Mouse (Mus musculus): ENCODE data around the gene Tspan14. TPM values are rescaled to one million over a fixed set of nuclear protein-coding genes. Genes with fewer than 3 reads are reported as not detected.

Gene Tspan14
- total RNA-seq (2023) = 10 to 100 TPM; 53.6 to 74.1 TPM

GRCm38 (mm10) chr14:40966392-40966861 is at the start of gene Tspan14:
Gene Tspan14, minus strand, starts transcription at chr14:40966807.

DNA sequence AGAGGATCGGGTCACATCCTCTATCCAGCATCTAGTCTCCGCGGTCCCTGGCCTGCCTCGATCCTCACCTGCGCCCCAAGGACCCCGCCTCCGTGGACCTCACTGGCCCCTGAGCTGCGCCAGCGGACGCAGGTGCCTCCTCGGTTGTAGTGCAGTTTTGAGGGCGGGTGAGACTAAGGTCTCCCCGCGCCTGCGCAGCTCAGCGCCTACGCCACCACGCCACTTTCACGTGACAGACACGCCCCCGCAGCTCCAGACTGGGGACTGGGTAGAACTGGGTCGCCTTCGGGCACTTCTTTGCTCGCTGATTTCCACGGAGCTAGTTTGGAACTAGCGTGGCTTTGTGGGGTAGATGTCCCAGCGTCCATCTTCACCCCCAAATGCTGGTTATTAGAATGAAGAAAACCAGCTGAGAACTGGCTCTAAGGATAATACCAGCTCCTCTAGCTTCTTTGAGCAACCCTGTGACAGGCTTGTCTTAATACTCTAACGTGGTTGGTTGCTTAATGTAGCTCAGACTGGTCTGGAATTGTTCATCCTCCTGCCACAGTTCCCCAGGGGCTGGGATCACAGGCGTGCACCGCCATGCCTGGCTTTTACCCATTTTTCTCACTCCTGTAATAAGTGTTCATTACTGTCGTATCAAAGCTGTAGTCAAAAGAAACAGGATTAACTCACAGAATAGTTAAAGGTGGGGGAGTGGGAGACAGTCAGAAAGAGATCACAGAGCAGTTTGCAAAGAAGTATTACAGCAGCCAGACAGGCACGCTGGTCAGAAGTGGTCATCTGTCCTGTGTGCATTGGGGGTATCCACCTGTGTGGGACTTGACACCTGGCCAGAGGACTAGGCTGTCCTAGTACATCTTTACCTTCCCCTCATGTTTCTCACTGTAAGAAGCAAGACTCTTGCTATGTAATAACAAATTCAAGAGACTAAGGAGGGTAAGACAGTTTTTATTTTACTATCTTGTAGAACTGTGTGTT is 47.3 kb upstream of the Tspan14 start, which contains the start of gene Fam213a:
Gene Fam213a, minus strand, starts transcription at position 159 of the 984 bp plus-strand sequence.

GRCm38 (mm10) chr14:40893196-40893595 is 73.4 kb downstream of the Tspan14 start, which contains the start of gene Sh2d4b:
Gene Sh2d4b, minus strand, starts transcription at chr14:40893266.

Other genes with a start within 250 kb of the Tspan14 start
- 1 to 10 TPM; 5.9 to 8.9 TPM for gene Sh2d4b, start 73.5 kb downstream of the Tspan14 start, total RNA-seq (2023)
- 10 to 100 TPM; 20.4 to 22.9 TPM for gene Fam213a, start 47.0 kb upstream of the Tspan14 start, total RNA-seq (2023)
- not detected for gene Dydc2, start 102.4 kb upstream of the Tspan14 start, total RNA-seq (2023)
- gene Dydc1, start 106.1 kb upstream of the Tspan14 start, total RNA-seq (2023) = not detected
- not detected for gene Mat1a, start 138.2 kb upstream of the Tspan14 start, total RNA-seq (2023)
- gene Sftpa1, start 165.0 kb upstream of the Tspan14 start, total RNA-seq (2023) = not detected
- gene Mbl1, start 184.7 kb upstream of the Tspan14 start, total RNA-seq (2023) = not detected
- gene Sftpd, start 218.3 kb upstream of the Tspan14 start, total RNA-seq (2023) = not detected

All from B cell, adult 67 days (primary cell).